Mouse (Mus musculus) E14TG2a.4 (cell line): ENCODE results near the gene Card11.

Experiments used
- CTCF ChIP-seq: conservative IDR thresholded peaks from 2 replicates; pipeline ENCODE4 v1.5.1; 2014; ENCODE audit warnings: low read length
- NANOG ChIP-seq: IDR thresholded peaks from 2 replicates; pipeline ENCODE4 v1.6.1; 2014; ENCODE audit warnings: borderline replicate concordance, low read length, mixed read lengths

- no peak for TF ChIP-seq CTCF
- no peak for TF ChIP-seq NANOG
These were observed 5.1 kb upstream of the Card11 start for GRCm38 (mm10) chr5:141005491-141005890.
